Mouse (Mus musculus): ENCODE measurements around the gene Ddit4.

DNA sequence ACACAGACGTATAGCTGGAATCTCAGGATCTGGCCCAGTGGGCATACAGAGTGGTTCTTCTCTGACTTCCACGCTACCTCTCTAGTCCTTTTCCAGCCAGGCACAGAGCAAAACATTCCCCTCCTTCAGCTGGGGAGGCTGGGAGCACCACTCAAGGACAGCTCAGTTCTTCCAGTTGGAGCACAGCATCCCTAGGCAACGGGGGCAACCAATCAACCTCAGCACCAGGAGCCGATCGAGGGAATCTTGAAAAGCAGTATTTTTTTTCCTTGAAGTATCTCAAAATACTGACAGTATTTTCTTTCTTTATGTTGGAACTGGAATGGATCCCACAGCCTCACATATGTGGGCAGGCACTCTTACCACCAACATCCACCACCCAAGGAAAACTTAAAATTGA, 5.0 kb upstream of the Ddit4 start:
- TF ChIP-seq CTCF (IDR thresholded peaks at IDR 0.05; ENCODE audit: insufficient read depth, low read depth, low read length) = no peak
- TF ChIP-seq POLR2A (IDR thresholded peaks at IDR 0.05; ENCODE audit: insufficient read depth, low read depth, low read length) = no peak

Data from olfactory bulb, adult 2 months (tissue).